Mouse (Mus musculus) activated CD4-positive, CD25-positive, alpha-beta regulatory T cell, adult 9 weeks (primary cell): ENCODE data around the gene Esp31. TPM values are rescaled to one million over a fixed set of nuclear protein-coding genes. Genes with fewer than 3 reads are reported as not detected.

Experiments
- polyA plus RNA-seq: library from polyadenylated mRNA; unstranded; fragments of 100-300 nt; shearing (Covaris generic); gene quantifications from one replicate; pipeline ENCODE4 v1.2.1, GENCODE M21; 2017

Esp31 gene
- not detected for polyA plus RNA-seq

DNA sequence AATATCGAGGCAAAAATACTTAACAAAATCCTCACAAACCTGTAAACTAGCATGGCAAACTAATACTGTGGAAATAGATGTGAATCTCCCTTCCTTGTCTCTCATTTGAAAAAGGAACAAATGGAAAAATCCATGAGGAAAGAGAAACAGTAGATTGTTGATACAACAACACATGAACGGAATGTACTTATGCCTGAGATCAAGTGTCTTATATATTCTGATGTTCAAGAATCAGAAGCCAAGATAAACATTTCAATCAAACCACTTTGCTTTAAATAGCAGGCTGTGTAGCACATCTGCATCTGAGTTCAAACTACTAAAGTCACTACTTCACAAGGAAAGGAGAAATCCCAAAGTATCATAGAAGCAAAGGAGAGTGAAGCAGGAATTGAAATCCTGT, at the start of gene Esp31:
Gene Esp31 (plus strand): TSS at position 301 of the 400 bp plus-strand sequence.

Other genes starting within 250 kb of the Esp31 start
- not detected for gene Esp36, start 219.3 kb upstream of the Esp31 start, polyA plus RNA-seq
- gene Esp34, start 85.3 kb upstream of the Esp31 start, polyA plus RNA-seq, result not detected